Mouse (Mus musculus) layer of hippocampus, postnatal 36 days (tissue): ENCODE results near the gene Ndufs8. TPM values are rescaled to one million over a fixed set of nuclear protein-coding genes. Genes with fewer than 3 reads are reported as not detected.
"Not testable (repeated sequence)": the region's sequence is repeated elsewhere in the genome, so short reads cannot be mapped to it uniquely, and the experiment has no call there.

ENCODE experiments used
- DNase-seq, 2 experiments: peaks; one replicate each; pipeline ENCODE4 v3.0.0; 2022
- total RNA-seq, 2 experiments: library from RNA; stranded (reverse); gene quantifications; 2 replicates each; pipeline ENCODE4 v1.2.3; 2021

The Ndufs8 gene
- total RNA-seq, result 100 to 1,000 TPM; 133 to 144 TPM

DNA sequence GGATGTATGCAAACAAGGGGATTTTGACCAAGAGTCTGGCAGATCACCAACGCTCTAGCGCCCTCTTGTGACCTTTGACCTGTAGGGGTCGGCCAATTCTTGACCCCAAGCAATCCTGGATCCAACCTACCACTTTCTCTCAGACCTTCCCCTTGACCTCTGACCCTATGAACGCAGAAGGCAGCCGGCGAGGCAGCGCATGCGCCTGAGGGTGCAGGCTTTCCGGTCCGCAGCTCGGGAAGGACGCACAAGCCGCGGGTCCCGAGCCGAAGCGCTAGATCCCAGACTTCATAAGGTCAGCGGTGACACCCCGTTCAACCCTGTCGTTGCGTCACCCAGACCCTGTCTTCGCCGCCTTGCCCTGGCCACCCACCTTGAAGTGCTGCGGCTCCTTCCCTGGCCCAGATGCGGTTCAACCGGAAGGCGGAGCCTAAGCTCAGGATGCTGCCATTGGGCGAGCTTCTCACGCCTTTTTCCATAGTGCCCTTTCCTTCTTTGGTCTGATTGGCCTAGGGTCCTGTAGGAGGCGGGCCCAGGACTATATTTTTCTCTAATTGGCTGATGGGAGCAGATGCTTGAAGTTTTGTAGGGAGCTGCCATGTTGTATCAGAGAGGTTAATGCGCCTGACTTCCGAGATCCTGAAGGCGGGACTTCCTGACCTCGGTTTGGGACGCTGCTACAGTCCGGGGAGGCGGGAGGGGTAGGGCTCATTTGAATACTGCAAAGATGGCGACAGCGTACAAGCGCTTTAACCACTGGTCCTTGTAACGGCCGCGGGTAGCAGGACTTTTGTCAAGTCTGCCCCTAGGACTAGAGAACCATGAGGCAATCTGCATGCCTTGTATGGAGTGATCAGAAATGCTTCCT lies at the start of gene Ndufs8:
Gene Ndufs8, minus strand, starts transcription at position 438 of the 868 bp plus-strand sequence.
- DNase-seq, result peak; percentile 94 to 95

DNA sequence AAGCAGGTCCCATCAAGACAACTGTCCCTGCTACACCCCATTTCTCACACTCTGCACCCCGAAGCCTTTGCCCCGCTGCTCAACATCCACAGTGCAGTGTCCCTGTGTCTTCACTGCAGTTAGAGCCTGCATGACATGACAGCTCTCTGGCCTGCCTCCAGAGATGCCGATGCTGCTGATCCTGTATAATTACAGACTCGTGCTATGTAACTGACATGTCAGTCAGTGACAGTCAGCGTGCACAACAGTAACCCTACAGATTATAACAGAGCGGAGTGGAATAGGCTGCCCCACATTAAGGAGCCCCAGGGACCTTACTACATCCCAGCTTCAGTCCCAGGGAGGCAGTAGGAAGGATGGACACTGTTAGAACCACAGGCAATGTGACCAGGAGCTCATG lies 49.2 kb upstream of the Ndufs8 start:
- not testable (repeated sequence) for DNase-seq

DNA sequence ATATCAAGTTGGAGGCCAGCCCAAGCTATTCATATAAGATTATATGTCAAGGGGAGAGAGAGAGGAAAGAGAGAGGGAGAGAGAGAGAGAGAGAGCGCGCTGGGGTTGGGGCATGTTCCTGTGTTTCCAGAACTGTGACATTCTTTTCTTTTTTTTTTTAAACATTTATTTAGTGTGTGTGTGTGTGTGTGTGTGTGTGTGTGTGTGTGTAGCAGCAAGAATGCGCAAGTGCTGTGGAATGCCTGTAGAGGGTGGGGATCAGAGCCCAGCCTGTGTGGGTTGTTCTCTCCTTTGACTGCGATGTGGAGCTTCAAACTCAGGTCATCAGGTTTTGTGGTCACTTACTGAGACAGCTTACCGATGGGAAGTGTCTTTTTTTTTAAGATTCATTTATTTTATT lies 47.6 kb upstream of the Ndufs8 start:
- no peak for DNase-seq

DNA sequence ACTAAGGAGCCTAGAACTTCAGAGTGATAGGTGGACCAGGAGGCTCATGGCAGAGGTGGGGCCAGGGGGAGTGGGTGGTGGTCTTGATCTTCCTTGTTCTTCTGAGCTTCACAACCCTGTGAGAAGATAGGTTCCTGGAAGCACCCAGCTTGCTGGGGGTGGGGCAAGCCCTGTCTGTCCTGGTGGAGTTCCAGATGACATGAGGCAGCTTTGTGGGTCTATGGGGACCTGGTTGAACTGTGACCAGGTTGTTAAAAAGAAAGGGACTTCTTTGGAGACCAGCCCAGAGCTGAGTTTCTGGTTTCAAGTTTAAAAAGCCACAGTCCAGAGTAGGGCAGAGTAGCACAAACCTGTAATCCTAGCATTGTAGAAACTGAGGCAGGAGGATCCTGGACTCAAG lies 46.5 kb upstream of the Ndufs8 start:
- DNase-seq, result no peak

DNA sequence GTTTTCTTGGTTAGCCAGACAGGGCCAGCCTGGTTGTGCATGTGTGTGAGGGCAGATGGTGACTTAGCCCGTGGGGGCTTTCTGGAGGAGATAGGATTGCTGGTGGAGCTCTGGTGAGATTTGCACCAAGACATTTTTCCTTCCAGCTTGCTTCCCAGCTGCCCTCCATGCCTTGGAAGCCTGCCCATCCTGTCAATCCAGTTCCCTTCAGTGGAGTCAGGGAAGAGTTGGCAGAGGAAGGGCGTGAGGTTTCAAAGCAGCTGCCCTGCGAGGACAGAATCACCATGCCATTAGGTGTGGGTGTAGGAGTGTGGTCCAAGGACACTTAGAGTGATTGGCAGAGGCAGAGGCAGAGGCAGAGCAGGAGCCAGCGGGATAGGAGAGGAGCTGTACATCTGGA lies 45.9 kb upstream of the Ndufs8 start, which contains the start of gene Aldh3b3:
Gene Aldh3b3, plus strand, starts transcription at position 176 of the 400 bp plus-strand sequence.
- no peak for DNase-seq

DNA sequence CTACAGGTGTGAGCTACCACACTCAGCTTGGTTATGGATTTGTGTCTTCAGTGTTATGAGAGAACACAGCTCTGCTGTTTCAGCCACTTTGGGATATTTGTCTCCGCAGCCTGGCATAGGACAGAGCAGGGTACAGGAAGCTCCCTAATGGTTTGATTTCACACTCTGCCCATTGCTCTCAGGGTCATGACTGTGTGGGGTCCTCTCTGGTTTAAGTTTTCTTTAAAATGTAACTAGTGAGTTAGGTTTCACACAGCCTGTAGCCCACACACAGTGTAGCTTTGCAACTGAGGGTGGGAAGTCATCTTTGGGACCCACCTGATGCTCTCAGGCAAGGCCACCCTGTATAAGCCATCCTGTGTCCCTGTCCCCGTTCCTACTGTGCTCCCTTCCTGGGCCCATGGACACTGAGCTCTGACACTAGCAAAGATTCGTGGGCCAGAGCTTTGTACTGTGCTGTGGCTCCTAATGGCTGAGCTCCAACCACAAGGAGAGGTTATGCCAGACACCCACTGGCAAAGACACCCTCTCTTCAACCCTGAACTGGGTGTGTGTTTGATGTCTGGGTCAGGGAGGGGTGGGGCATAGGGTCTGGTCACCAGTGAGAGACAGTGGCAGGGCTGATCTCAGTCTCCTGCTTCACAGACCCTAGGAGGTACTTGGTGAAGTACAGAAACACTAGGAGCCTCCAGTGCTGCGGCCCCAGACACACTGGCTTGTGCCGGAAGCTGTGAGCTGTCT lies 44.9 kb upstream of the Ndufs8 start:
- not testable (repeated sequence) for DNase-seq

DNA sequence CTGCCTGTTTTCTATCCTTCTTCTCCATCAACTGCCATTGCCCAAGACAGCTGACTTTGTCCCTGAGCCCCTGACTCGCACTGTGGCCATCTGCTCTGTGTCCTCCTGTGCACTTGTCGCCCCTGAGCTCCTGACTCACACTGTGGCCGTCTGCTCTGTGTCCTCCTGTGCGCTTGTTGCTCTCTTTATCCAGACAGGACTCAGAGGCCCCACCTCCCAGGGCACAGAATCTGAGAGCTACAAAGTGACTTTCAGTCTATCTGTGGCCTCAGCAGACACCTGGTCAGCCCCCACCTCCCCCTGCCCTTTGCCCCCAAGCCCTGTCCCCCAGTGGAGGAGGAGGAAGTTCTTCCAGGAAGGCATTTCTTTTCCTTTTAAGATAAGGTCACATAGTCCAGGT lies 43.2 kb upstream of the Ndufs8 start:
- no peak for DNase-seq

DNA sequence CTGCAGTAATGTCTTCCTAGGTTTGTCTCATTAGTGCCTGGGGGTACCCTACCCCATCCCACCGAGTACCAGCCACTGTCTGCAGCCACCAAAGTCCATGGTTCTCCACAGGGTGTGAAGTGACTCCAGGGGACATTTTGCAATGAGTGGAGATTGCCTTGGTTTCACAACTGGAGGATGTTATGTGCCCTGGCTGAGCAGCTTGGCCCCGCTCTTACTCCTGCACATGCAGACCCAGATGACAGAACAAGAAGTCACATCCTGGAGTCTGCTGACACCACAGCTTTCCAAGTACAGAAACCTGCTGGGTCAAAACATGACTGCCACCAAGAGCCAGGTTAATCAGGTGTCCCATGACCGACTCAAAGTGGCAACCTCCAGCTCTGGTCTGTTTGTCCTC lies 42.5 kb upstream of the Ndufs8 start:
- no peak for DNase-seq

DNA sequence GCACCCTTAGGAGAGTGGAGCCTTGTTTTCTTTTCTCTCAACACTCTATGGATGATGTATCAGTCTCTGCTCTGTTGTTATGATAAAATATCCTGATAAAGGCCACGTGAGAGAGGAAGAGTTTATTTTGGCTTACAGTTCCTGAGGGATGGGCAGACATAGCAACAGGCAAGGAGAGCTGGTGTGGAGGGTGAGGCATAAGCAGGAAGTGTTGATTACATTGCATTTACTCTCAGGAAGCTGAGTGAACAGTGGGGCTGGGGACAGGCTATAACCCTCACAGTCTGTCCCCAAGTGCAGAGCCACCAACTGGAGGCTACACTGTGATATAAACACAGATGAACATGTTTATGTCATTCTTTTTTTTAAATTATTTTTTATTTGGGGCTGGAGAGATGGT lies 39.5 kb upstream of the Ndufs8 start:
- no peak for DNase-seq

DNA sequence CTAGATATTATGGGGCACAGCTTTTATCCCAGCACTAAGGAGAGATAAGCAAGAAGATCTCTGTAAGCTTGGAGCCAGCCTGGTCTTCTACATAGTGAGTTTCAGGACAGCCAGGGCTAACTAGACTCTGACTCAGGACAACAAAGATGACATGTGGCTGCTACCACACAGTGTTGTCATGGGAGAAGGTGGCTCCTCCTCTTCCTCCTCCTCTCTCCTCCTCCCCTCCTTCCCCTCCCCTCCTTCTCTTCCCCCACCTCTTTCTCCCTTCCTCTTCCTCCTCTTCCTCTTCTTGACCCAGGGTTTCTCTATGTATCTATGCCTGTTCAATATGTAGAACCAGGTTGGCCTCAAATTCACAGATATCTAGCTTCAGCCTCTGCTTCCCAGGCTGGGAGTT lies 38.9 kb upstream of the Ndufs8 start:
- DNase-seq, result no peak

DNA sequence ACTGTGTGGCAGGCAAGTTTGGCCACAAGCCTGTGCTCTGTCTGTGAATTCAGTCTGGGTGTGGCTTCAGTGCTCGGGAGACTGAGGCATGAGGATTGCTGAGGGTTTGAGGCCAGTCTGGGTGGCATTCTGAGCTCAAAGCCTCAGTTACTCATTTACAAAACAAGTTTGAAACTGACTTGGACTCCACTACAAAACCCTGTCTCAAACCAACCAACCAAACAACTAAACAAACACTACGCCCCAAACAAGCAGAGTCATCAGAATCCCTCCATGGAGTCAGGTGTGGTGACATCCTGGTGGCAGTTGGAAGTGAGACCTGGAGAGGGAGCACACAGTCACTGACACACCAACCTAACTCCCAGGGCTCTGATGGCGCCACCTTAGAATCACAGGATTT lies 37.8 kb upstream of the Ndufs8 start:
- no peak for DNase-seq

DNA sequence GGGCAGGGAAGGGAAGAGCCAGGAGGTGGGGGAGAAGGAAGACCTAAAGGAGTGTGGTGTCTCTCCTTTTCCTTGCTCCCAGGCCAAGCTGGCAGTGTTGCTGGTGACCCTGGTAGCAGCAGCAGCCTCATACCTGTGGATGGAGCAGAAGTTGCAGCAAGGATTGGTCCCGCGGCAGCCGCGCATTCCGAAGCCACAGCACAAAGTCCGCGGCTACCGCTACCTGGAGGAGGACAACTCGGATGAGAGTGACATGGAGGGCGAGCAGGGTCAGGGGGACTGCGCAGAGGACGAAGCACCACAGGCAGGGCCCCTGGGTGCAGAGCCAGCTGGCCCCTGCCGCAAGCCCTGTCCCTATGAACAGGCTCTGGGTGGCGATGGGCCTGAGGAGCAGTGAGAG lies 36.0 kb upstream of the Ndufs8 start:
- no peak for DNase-seq

DNA sequence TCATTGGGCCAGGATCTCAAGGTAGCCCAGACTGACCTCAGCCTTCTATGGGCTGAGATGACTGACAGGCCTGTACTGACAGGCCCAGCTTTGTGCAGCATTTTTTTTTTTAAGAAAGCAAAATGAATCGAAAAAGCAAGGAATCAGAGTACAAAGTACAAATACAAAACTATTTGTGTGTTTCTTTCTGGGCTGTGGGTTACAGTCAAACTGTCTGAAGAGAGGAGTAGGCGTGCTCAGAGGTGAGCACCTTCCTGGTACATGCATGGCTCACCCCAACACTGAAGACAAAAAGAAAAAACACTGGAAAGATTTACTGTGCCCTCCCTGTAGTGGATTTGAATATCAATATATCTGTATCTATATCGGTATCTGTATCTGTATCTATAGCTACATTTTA lies 35.2 kb upstream of the Ndufs8 start:
- no peak for DNase-seq

DNA sequence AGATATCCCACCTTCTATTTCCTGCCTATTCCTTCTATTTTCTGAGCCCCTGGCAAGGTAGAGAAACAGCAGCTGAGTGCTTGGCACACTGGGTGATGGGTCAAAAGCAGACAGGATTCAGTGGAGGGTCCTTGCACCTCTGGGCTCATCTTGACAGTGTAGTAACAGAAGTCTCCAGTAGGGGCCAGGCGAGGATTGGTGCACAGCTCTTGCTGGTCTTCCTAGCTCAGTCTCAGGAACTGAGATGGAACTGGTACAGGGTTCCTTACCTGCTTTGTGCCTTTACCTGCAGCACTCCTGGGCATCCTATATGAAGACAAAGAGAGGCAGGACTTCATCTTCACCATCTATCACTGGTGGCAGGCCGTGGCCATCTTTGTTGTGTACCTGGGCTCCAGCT lies 34.1 kb upstream of the Ndufs8 start:
- peak; percentile 59 to 68 for DNase-seq

DNA sequence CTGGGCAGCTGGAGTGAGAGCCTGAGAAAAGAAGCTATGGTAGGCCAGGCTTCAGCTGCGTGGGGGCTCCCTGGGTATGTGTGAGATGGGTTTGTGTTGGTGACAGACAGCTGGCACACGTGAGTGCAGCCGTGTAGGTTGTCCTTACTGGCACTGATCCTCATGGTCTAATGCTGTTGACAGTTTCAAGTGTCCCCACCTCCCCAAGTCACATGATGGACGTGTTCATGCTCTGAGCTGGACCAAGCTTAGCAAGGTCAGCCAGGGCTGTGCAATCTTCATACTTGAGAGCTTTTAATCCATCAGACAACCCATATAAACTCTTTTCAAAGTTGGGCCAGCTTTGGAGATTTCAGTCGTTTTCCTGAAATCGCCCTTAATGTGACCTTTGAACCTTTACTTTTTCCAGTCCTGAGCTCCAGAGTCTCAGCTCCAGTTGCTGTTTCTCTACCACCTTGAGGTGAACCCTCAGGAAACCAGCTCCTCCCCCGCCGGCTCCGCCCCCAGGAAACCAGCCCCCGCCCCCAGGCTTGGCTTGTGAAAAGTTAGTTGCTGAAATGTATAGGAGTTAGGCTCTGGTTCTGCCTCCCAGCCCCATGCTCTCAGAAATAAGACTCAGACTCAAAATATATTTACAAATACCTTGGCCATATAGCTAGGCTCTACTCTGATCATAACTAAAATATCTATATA lies 33.4 kb upstream of the Ndufs8 start:
- no peak for DNase-seq

DNA sequence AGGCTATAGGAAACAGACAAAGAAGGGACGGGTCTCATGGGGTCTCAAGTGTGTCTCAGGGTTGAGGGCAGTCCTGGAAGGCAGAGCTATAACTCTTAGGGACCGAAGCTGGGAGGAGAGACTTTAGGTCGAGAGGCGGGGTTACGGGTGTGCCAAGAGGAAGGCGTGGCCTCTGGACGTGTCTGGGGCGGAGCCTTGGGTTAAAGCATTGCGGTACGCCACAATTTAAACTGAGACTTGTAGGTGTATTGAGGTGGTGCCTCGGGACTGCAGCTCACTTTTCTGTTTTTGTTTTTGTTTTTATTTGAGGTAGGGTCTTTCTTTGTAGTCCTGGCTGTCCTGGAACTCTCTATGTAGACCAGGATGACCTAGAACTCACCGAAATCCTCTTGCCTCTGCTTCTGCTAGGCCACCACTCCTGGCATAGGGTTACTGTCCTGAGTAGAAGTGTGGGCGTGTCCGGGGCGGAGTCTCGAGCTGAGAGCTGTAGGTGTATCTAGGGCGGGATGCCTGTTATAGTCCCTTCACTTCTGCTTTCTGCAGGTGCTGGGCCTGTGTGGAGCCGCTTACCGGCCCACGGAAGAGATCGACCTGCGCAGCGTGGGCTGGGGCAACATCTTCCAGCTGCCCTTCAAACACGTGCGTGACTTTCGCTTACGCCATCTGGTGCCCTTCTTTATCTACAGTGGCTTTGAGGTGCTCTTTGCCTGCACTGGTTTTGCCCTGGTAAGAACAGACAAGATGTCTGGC lies 30.6 kb upstream of the Ndufs8 start:
- DNase-seq, result no peak

DNA sequence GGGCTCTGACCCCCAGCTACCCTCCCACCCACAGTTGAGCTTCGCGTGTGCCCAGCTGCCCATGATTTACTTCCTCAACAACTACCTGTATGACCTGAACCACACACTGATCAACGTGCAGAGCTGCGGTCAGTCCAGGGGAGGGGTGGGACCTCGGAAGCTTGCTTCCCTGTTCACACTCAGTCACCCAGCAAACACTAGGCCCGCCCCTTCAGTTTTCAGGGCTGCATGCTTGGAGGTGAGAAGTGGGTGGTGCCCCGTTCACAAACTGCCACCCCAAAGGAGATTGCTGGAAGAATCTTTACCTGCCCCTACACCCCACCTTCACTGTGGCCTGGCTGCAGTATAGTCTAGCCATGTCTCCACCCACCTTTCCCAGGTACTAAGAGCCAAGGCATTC lies 29.7 kb upstream of the Ndufs8 start:
- no peak for DNase-seq

DNA sequence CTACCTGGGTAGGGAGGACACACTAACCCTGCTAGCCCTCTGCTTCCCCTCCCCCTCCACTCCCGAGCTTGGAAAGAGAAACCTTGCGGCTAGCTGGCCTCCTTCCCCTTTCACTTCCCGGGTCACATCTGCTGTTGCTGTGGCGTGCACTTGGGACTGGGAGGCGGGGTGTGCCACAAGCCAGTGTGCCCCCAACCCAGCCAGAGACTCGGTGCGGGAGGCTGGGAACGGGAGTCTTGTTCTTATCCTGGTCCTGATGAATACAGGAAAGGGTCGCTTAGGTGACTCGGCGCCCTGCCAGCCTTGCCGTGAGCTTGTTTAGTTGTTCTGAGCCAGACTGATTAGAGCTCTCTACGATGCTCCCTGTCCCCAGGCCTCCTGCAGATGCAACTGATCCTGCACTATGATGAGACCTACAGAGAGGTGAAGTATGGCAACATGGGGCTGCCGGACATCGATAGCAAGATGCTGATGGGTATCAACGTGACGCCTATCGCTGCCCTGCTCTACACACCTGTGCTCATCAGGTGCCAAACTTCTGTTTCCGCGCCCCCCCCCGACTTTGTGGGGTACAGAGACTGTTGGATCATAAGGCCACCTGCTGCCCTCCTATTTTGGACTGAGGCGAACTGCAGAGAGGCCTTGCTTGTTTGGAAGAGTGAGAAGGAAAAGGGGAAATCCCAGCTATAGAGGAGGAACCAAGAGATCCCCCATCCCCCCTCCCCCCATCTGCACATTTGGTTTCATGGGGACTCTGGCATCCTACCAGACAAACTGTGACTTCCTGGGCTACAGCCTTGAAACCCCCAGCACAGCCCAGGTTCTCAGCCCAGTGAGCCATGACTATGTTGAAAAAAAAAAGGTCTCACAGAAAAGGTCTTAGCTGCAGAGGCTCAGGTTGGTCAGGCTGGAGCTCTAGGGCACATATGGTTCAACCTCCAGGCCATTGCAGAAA lies 23.6 kb upstream of the Ndufs8 start:
- DNase-seq, result peak in 1 of 2 experiments; percentile 37

DNA sequence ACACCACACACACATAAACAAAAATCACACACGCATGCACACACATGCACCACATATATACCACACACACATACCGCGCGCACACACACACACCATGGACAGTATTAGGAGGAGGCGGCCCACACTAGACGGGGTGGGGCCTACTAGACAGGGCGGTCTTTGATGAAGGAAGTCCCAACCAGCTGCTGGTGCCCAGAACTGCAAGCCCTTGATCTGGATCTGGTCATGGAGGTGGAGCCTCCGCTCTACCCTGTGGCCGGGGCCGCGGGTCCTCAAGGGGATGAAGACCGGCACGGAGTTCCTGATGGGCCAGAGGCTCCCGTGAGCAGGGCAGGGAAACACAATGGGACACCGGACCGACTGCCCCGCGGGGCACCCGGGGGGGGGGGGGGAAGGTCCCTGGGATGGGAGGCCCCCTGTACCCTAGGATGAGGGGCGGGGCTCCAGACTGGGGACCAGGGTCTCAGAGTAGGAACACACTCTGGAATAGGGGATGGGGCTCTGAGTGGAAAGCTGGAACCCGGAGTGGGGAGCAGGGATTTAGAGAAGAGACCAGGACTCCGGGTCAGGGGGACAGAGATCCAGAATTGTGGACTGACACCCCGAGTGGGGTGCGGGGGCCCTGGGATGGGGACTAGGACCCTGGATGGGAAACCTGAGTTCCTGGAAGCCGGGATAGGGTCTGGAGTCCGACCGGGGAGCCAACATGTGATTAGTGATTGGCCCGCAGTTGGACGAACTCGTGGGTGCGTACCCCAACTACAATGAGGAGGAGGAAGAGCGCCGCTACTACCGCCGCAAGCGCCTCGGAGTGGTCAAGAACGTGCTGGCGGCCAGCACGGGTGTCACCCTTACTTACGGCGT lies 22.7 kb upstream of the Ndufs8 start, which contains the start of gene Unc93b1:
Gene Unc93b1, plus strand, starts transcription at position 155 of the 864 bp plus-strand sequence.
- DNase-seq, result no peak

DNA sequence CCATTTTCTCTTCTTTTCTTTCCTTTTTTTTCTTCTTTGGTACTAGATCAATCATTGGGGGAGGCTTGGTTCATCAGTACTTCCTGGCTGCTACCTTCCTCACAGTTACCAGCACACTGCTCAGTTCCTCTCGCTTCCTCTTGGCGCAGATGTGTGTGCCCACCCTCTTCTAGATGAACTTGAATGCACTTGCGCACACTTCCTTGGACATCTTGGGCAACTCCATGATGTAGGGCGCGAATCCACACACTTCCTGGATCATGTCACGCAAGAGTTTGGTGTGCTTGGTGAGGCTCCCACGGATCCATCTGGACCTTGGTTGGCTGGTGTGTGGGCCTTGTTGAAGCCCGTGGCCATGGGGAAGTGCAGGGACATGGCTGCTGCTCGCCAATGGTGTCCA lies 19.1 kb upstream of the Ndufs8 start:
- no peak for DNase-seq
